Mouse (Mus musculus) gastrocnemius, postnatal 4 days (tissue): ENCODE results near the gene Akr1a1. TPM values are rescaled to one million over a fixed set of nuclear protein-coding genes. Genes with fewer than 3 reads are reported as not detected.
A peak's percentile ranks its signal among the peaks of the same experiment; 100 is the strongest.
"Not testable (repeated sequence)": the region's sequence is repeated elsewhere in the genome, so short reads cannot be mapped to it uniquely, and the experiment has no call there.

Experiments used
- DNase-seq, 2 experiments: peaks; one replicate each; pipeline ENCODE4 v3.0.0; 2021 to 2022; ENCODE audit warnings: low spot score in 2 of 2, mixed read lengths in 2 of 2
- total RNA-seq, 2 experiments: library from RNA; stranded (reverse); gene quantifications; 2 replicates each; pipeline ENCODE4 v1.2.3; 2021

Akr1a1 gene
- total RNA-seq, 2 experiments from 2014 or later, result 452 to 457 TPM

GRCm38 (mm10) chr4:116659916-116660315 is 8.4 kb upstream of the Akr1a1 start:
- not testable (repeated sequence) for DNase-seq

- DNase-seq, result no peak
These were observed 8.0 kb upstream of the Akr1a1 start for GRCm38 (mm10) chr4:116659474-116659873.

GRCm38 (mm10) chr4:116657971-116658370 is 6.5 kb upstream of the Akr1a1 start:
- no peak for DNase-seq

- no peak for DNase-seq
These were observed 4.2 kb upstream of the Akr1a1 start for GRCm38 (mm10) chr4:116655658-116656057.

GRCm38 (mm10) chr4:116655100-116655499 is 3.6 kb upstream of the Akr1a1 start:
- DNase-seq, result no peak

GRCm38 (mm10) chr4:116653228-116653627 is 1.7 kb upstream of the Akr1a1 start:
- DNase-seq, result no peak

GRCm38 (mm10) chr4:116651797-116652135 is 286 bp upstream of the Akr1a1 start:
- DNase-seq, result no peak

GRCm38 (mm10) chr4:116650365-116650764 is 1.1 kb downstream of the Akr1a1 start:
- no peak for DNase-seq

GRCm38 (mm10) chr4:116649411-116649810 is 2.1 kb downstream of the Akr1a1 start:
- DNase-seq, result no peak

- DNase-seq, result no peak
These were observed 5.9 kb downstream of the Akr1a1 start for GRCm38 (mm10) chr4:116645624-116646023.

- DNase-seq, result no peak
These were observed 7.2 kb downstream of the Akr1a1 start for GRCm38 (mm10) chr4:116644326-116644725.

GRCm38 (mm10) chr4:116642071-116642470 is 9.4 kb downstream of the Akr1a1 start:
- no peak for DNase-seq

GRCm38 (mm10) chr4:116638821-116639220 is 12.7 kb downstream of the Akr1a1 start:
- DNase-seq, result no peak

- DNase-seq, result no peak
These were observed 16.3 kb downstream of the Akr1a1 start for GRCm38 (mm10) chr4:116635197-116635596.

- peak; percentile 22 to 73 for DNase-seq
These were observed 23.5 kb downstream of the Akr1a1 start, which contains the start of gene Nasp for GRCm38 (mm10) chr4:116627722-116628662. Gene Nasp, minus strand, starts transcription at chr4:116627941.

GRCm38 (mm10) chr4:116627359-116627716 is 24.1 kb downstream of the Akr1a1 start:
- peak; percentile 78 to 90 for DNase-seq

- DNase-seq, result peak; percentile 65 to 85
These were observed 24.7 kb downstream of the Akr1a1 start for GRCm38 (mm10) chr4:116626658-116627358.

- DNase-seq, result no peak
These were observed 26.6 kb downstream of the Akr1a1 start for GRCm38 (mm10) chr4:116624831-116625230.

GRCm38 (mm10) chr4:116615237-116615636 is 36.2 kb downstream of the Akr1a1 start:
- DNase-seq, result no peak

- DNase-seq, result no peak
These were observed 38.9 kb downstream of the Akr1a1 start for GRCm38 (mm10) chr4:116612621-116613020.

GRCm38 (mm10) chr4:116596978-116597881 is 54.2 kb downstream of the Akr1a1 start:
- peak; percentile 59 to 83 for DNase-seq
